Mouse (Mus musculus): ENCODE measurements around the gene F2rl2.

- no peak for TF ChIP-seq CTCF (IDR thresholded peaks at IDR 0.05; ENCODE audit: insufficient read depth, low read length)
- no peak for TF ChIP-seq POLR2A (IDR thresholded peaks at IDR 0.05; ENCODE audit: borderline replicate concordance, extremely low read depth, low read depth, low read length)
Measured at GRCm38 (mm10) chr13:95745451-95745850, 48.8 kb downstream of the F2rl2 start.

Measured in lung, adult 2 months (tissue).